Mouse (Mus musculus): ENCODE data around the gene Arl4d.

GRCm38 (mm10) chr11:101665636-101665992, 273 bp downstream of the Arl4d start:
- TF ChIP-seq CTCF (IDR thresholded peaks at IDR 0.05; ENCODE audit: extremely low read depth, insufficient read depth, insufficient read length, insufficient replicate concordance) (no peak), POLR2A (IDR thresholded peaks at IDR 0.05; ENCODE audit: low read depth, low read length) (no peak)

All from spleen, adult 2 months (tissue).